Mouse (Mus musculus): Measurements from ENCODE around the gene 4930558K02Rik. TPM values are rescaled to one million over a fixed set of nuclear protein-coding genes. Genes with fewer than 3 reads are reported as not detected.

4930558K02Rik gene
- total and polyA plus RNA-seq, 3 experiments: not detected

GRCm38 (mm10) chr1:161942082-161942481 lies 37.4 kb downstream of the 4930558K02Rik start (continued):
- TF ChIP-seq SIN3A (IDR thresholded peaks at IDR 0.05; ENCODE audit: low read length): no peak
- no peak for TF ChIP-seq MXI1 (IDR thresholded peaks at IDR 0.05; ENCODE audit: low read depth, low read length)
- TF ChIP-seq KAT2A (IDR thresholded peaks at IDR 0.05; ENCODE audit: insufficient replicate concordance, low read length): no peak

- Histone ChIP-seq H3K4me3 (replicated peaks in 1 of 3; ENCODE audit: low read depth in 2 of 3, low read length in 2 of 3, poor library complexity in 1 of 3) (no peak overlapping the region), H3K79me2 (replicated peaks; ENCODE audit: control insufficient read depth, extremely low read depth, insufficient read depth, poor library complexity, severe bottlenecking) (no peaks in the 10 kb centered on the region), H3K9ac (ENCODE audit: insufficient read depth, low read depth) (no peak overlapping the region), H3K9me3 (replicated peaks; ENCODE audit: low read length) (no peaks in the 10 kb centered on the region), H3K4me1 (ENCODE audit: control insufficient read depth in 1 of 2, insufficient read depth in 2 of 2) (0 out of 4 replicates have a peak, but pooled peaks cover 0 to 2% of the 10 kb centered on the region in 2 experiments), H3K27me3 (replicated peaks) (no peaks in the 10 kb centered on the region), H3K4me2 (ENCODE audit: insufficient read depth, low read depth, poor library complexity, severe bottlenecking) (no peak overlapping the region), H3K36me3 (replicated peaks in 1 of 2; ENCODE audit: control insufficient read depth in 1 of 2, insufficient read depth in 1 of 2, low read length in 1 of 2) (no peaks in the 10 kb centered on the region), H3K27ac (ENCODE audit: insufficient read depth, low read depth) (no peak overlapping the region)
- no peak for DNase-seq (ENCODE audit: extremely low read depth)
- dilution Hi-C loops (cut with MboI; ENCODE audit: extremely low pct_ligation_motif_present, extremely low pct_unique_long_range_greater_than_20kb, low sequenced_read_pairs): no loop called here
- no peak for TF ChIP-seq USF1 (IDR thresholded peaks at IDR 0.05; ENCODE audit: low read depth, low read length)
- TF ChIP-seq BHLHE40 (IDR thresholded peaks at IDR 0.05; ENCODE audit: low read depth, low read length): no peak
- TF ChIP-seq USF2 (conservative IDR thresholded peaks at IDR 0.05; ENCODE audit: low read depth, low read length): no peak
- TF ChIP-seq MEF2A (IDR thresholded peaks at IDR 0.05; ENCODE audit: borderline replicate concordance, low read depth, low read length): no peak
- TF ChIP-seq PAX5 (IDR thresholded peaks at IDR 0.05; ENCODE audit: low read length): no peak
- no peak for TF ChIP-seq JUND (conservative IDR thresholded peaks at IDR 0.05; ENCODE audit: low read depth, low read length)
- no peak for TF ChIP-seq MAFK (IDR thresholded peaks at IDR 0.05; ENCODE audit: insufficient replicate concordance, low read length)
- TF ChIP-seq CHD2 (IDR thresholded peaks at IDR 0.05; ENCODE audit: low read length): no peak
- no peak for TF ChIP-seq POLR2A (IDR thresholded peaks at IDR 0.05; ENCODE audit: low read depth, low read length)
- TF ChIP-seq SIN3A (IDR thresholded peaks at IDR 0.05; ENCODE audit: low read length): no peak
- no peak for TF ChIP-seq E2F4 (IDR thresholded peaks at IDR 0.05; ENCODE audit: insufficient replicate concordance, low read depth, low read length)
- TF ChIP-seq TCF12 (IDR thresholded peaks at IDR 0.05; ENCODE audit: low read depth, low read length): no peak
- no peak for TF ChIP-seq ZC3H11A (IDR thresholded peaks at IDR 0.05; ENCODE audit: low read depth, low read length)
- no peak for TF ChIP-seq MAX (IDR thresholded peaks at IDR 0.05; ENCODE audit: low read length)
- no peak for TF ChIP-seq EP300 (IDR thresholded peaks at IDR 0.05; ENCODE audit: low read length)
- TF ChIP-seq GABPA (IDR thresholded peaks at IDR 0.05; ENCODE audit: insufficient replicate concordance, low read depth, low read length): no peak
- no peak for TF ChIP-seq MXI1 (IDR thresholded peaks at IDR 0.05; ENCODE audit: low read depth, low read length)
- TF ChIP-seq HCFC1 (IDR thresholded peaks at IDR 0.05; ENCODE audit: low read depth, low read length): no peak
- TF ChIP-seq IRF4 (IDR thresholded peaks at IDR 0.05; ENCODE audit: low read depth, low read length): no peak
- in situ Hi-C loops (cut with MboI; ENCODE audit: low pct_ligation_motif_present, low pct_unique_long_range_greater_than_20kb, low sequenced_read_pairs): no loop called here
Observed at GRCm38 (mm10) chr1:161932286-161932685, 47.1 kb downstream of the 4930558K02Rik start.

- TF ChIP-seq ZKSCAN1 (IDR thresholded peaks at IDR 0.05; ENCODE audit: borderline replicate concordance, low read depth, low read length): no peak
- no peak for TF ChIP-seq KAT2A (IDR thresholded peaks at IDR 0.05; ENCODE audit: insufficient replicate concordance, low read length)
- TF ChIP-seq ZNF384 (IDR thresholded peaks at IDR 0.05; ENCODE audit: low read depth, low read length): no peak
- TF ChIP-seq ETS1 (conservative IDR thresholded peaks at IDR 0.05; ENCODE audit: low read depth, low read length): no peak
- TF ChIP-seq POLR2A (IDR thresholded peaks at IDR 0.05; ENCODE audit: low read depth, low read length): no peak
- no peak for TF ChIP-seq RAD21 (IDR thresholded peaks at IDR 0.05; ENCODE audit: low read depth, low read length)
- no peak for TF ChIP-seq POLR2AphosphoS2 (IDR thresholded peaks at IDR 0.05; ENCODE audit: low read depth, low read length)
- TF ChIP-seq CHD2 (IDR thresholded peaks at IDR 0.05; ENCODE audit: low read length): no peak
- no peak for TF ChIP-seq USF2 (conservative IDR thresholded peaks at IDR 0.05; ENCODE audit: low read depth, low read length)
- TF ChIP-seq CTCF (conservative IDR thresholded peaks at IDR 0.05 in 1 of 2, IDR thresholded peaks at IDR 0.05 in 1 of 2; ENCODE audit: low read depth in 2 of 2, low read length in 2 of 2): no peak
- no peak for TF ChIP-seq MXI1 (IDR thresholded peaks at IDR 0.05; ENCODE audit: low read depth, low read length)
- TF ChIP-seq NELFE (IDR thresholded peaks at IDR 0.05; ENCODE audit: low read depth, low read length): no peak
- no peak for TF ChIP-seq SMC3 (IDR thresholded peaks at IDR 0.05; ENCODE audit: low read depth, low read length)
- no peak overlapping the region for H3K27ac ChIP-seq (ENCODE audit: insufficient read depth, low read depth)
- in situ Hi-C loops (cut with MboI; ENCODE audit: low pct_ligation_motif_present, low pct_unique_long_range_greater_than_20kb, low sequenced_read_pairs) (no loop called here), dilution Hi-C loops (cut with MboI; ENCODE audit: extremely low pct_ligation_motif_present, extremely low pct_unique_long_range_greater_than_20kb, low sequenced_read_pairs) (no loop called here)
- no peak overlapping the region for H3K4me3 ChIP-seq (replicated peaks in 1 of 3; ENCODE audit: low read depth in 2 of 3, low read length in 2 of 3, poor library complexity in 1 of 3)
- no peak overlapping the region for H3K4me2 ChIP-seq (ENCODE audit: insufficient read depth, low read depth, poor library complexity, severe bottlenecking)
- H3K27me3 ChIP-seq (replicated peaks): no peaks in the 10 kb centered on the region
- no peaks in the 10 kb centered on the region for H3K79me2 ChIP-seq (replicated peaks; ENCODE audit: control insufficient read depth, extremely low read depth, insufficient read depth, poor library complexity, severe bottlenecking)
- H3K9me3 ChIP-seq (replicated peaks; ENCODE audit: low read length): no peaks in the 10 kb centered on the region
- no peaks in the 10 kb centered on the region for H3K36me3 ChIP-seq (replicated peaks in 1 of 2; ENCODE audit: control insufficient read depth in 1 of 2, insufficient read depth in 1 of 2, low read length in 1 of 2)
- H3K9ac ChIP-seq (ENCODE audit: insufficient read depth, low read depth): no peak overlapping the region
- 0 out of 4 replicates have a peak, but pooled peaks cover 0 to 2% of the 10 kb centered on the region in 2 experiments for H3K4me1 ChIP-seq (ENCODE audit: control insufficient read depth in 1 of 2, insufficient read depth in 2 of 2)
- no peak for DNase-seq (ENCODE audit: extremely low read depth)
Observed at GRCm38 (mm10) chr1:161931817-161932216, 47.6 kb downstream of the 4930558K02Rik start.
